Mouse (Mus musculus): ENCODE measurements around the gene Brd3os. TPM values are rescaled to one million over a fixed set of nuclear protein-coding genes. Genes with fewer than 3 reads are reported as not detected.

Gene Brd3os
- total RNA-seq, 2 experiments from 2014 or later: 23.6 to 24.5 TPM

DNA sequence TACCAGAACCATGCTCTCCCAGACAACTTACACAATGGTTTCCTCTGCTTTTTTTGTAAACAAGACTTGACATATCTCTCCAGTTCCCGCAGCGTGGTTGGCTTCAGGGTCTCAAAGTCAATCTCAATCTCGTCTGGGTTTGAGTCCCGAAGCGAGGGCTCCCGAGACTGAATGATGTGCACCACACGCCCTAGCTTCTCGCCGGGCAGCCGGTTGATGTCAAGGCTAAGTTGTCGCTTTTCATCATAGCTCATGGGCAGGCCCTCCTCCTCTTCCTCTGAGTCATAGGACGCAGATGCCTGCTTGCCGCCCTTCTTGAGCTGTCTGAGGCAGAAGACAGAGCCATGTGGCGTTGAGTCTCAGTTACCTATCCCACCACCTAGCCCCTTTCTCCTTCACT lies 8.1 kb downstream of the Brd3os start:
- TF ChIP-seq CTCF (conservative IDR thresholded peaks at IDR 0.05): no peak
- no peak for DNase-seq (ENCODE audit: low spot score in 2 of 2)
- no peak overlapping the region for H3K4me3 ChIP-seq
- no peak overlapping the region for H3K27ac ChIP-seq

DNA sequence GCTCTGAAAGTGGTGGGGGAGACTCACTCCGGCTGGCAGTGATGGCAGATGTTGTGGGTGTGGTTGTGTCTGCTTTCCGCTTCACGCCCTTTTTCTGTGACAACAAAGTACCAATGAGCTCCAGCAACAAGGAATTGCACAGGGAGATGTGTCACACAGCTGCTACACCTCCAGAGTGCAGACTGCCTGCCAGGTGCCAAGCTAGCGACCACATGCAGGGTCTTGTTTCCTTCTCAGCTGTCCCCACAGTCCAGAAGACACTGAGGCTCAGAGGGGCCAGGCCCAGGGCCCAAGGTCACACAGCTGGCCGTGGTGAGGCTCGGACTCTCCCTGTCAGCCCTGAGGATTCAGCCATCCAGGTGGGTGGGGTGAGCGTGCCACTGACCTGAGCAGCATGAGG lies 17.6 kb downstream of the Brd3os start:
- TF ChIP-seq CTCF (conservative IDR thresholded peaks at IDR 0.05): no peak
- no peak overlapping the region for H3K4me3 ChIP-seq
- no peak for DNase-seq (ENCODE audit: low spot score in 2 of 2)

DNA sequence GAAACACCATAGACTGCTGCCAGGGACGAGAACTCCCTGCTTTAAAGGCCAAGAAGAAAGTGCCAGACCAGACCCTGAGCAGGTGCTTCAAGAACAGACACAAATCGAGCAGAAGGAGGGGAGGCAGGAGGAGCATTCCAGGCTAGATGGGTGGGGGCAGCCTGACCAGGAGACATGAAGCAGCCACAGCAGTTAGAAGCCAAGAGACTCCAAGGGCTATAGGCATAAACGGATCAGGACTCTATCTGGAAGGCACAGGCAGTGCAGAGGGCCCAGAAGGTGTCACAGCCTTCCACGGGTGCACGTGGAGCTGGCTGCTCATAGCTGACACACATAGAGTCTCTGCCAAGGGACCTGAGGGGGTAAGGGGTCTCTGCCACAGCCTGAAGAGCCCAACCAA lies 18.0 kb downstream of the Brd3os start:
- no peak for DNase-seq (ENCODE audit: low spot score in 2 of 2)
- no peak for TF ChIP-seq CTCF (conservative IDR thresholded peaks at IDR 0.05)
- Histone ChIP-seq H3K4me3 (no peak overlapping the region), H3K27ac (no peak overlapping the region)

More for the DNA sequence above, 17.6 kb downstream of the Brd3os start:
- H3K27ac ChIP-seq: no peak overlapping the region

DNA sequence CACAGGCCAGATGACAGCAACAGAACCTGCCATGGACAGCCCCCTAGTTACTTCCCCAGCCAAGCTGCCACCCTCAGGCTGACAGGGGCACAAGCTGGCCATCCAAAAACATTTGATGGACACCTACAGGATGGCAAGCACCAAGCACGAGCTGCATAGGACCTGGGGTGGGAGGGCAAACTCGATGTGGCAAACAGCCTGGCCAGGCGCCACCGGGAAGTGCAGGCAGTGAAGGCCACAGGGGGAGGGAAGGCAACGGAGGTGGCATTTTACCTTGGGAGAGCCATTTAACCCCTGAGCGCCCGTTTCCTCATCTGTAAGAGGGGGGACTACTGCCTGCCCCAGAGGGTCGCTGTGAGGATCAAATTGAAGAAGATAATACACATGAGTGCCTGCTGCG lies 18.5 kb downstream of the Brd3os start:
- Histone ChIP-seq H3K27ac (no peak overlapping the region), H3K4me3 (no peak overlapping the region)
- TF ChIP-seq CTCF (conservative IDR thresholded peaks at IDR 0.05): no peak
- DNase-seq (ENCODE audit: low spot score in 2 of 2): no peak

DNA sequence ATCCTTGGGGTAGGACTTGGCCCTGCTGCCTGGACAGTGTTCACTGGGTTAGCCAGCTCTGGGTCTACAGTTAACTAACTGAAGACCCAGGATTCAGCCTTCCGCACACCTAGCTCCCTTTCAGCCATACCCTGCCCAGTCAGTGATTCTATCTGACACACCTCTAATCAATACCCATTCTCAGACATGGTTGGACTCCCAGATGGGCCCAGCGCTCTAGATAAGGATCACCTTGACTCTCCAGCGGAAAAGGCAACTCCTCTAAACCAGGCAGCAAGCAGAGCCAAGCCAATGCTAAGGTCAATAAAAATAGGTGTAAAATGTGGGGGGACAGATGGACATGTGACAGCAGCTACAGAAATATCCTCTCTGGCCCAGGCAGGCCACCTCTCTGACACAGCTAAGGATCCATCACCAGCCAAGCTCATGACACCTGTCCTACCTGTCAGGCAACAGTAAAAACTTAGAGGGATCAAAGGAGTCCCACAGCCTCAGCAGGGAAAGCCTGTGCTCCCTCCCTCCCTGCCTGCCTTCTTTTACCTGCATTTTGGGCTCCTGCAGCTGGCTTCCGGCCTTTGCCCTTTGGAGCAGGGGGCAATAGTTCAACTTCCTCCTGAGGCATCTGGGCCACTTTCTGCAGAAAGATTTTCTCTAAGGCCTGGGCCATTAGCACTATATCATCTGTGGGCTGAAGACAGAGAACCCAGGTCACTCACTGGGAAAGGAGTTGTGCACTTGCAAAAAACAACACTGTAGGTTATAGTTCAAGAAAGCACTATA lies 19.9 kb downstream of the Brd3os start:
- DNase-seq (ENCODE audit: low spot score in 2 of 2): no peak
- Histone ChIP-seq H3K4me3 (no peak overlapping the region), H3K27ac (no peak overlapping the region)
- no peak for TF ChIP-seq CTCF (conservative IDR thresholded peaks at IDR 0.05)

DNA sequence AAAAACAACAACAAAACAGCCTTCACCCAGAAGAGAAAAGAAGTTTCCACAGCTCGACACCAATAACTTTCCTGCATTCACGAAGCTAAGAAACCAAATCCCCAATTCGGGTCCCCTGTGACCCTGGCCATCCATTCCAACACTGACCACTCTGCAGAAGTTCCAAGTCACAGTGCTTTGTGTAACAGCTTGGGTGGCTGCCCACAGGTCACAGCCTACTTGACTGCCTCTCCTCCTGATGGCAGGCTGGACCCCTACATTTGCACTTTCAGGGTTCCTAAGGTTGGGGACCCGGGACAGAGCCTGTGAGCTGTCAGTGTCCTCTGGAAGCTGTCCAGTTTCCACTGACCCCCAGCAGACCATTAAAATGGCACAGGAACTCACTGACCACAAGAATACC lies 20.8 kb downstream of the Brd3os start:
- DNase-seq (ENCODE audit: low spot score in 2 of 2): no peak
- Histone ChIP-seq H3K4me3 (no peak overlapping the region), H3K27ac (no peak overlapping the region)
- TF ChIP-seq CTCF (conservative IDR thresholded peaks at IDR 0.05): no peak

DNA sequence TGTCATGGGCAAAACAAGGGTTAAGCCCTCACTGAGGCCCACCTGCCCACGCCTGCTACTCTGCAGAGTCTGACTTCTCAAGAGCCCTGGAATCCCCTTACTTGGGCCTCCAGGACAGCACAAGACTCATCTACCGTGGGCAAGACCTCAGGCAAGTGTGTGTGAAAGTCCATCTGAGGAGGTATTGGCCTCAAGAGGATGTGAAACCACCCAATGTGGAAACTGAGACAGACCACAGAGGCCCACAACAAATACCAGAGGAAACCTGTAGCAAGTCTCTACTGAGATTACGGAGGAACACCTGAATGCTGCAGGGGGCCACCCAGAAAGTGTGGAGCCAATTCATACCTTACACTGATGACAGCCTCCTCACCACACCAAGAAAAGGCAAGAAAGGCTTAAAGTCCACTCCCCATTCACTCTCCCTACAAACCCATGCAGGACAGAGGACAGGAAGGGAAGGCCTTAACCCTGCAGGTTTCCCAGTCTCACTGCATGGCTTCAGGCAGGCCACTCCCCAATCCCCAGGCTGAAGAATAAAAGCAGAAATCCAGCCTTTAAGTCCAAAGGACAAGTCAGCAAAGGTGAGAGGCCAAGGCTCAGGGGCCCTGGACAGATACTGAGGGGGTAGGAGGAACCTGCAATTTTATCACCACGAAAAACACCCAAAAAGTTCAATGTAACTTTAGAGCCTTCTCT lies 27.3 kb downstream of the Brd3os start:
- DNase-seq (ENCODE audit: low spot score in 2 of 2): no peak
- Histone ChIP-seq H3K27ac (no peak overlapping the region), H3K4me3 (no peak overlapping the region)
- no peak for TF ChIP-seq CTCF (conservative IDR thresholded peaks at IDR 0.05)

DNA sequence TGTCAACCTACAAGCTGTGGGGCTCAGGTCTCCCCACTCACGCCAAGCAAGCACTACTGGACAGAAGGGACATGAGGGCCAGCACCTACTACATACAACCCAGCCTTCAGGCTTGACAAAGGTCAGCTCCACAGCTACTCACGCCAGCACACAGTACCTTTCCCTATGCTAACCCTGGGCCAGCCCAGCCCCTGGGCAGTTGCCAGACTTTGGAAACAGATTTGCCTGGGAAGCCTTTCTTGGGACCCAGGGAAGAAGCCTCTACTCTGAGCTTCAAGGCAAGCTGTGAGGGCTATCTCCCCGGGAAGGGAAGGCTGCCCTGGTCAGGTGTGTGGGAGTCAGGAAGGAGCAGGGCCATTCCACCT lies 27.8 kb downstream of the Brd3os start:
- H3K4me3 ChIP-seq: no peak overlapping the region
- H3K27ac ChIP-seq: no peak overlapping the region
- DNase-seq (ENCODE audit: low spot score in 2 of 2): no peak
- TF ChIP-seq CTCF (conservative IDR thresholded peaks at IDR 0.05): no peak

DNA sequence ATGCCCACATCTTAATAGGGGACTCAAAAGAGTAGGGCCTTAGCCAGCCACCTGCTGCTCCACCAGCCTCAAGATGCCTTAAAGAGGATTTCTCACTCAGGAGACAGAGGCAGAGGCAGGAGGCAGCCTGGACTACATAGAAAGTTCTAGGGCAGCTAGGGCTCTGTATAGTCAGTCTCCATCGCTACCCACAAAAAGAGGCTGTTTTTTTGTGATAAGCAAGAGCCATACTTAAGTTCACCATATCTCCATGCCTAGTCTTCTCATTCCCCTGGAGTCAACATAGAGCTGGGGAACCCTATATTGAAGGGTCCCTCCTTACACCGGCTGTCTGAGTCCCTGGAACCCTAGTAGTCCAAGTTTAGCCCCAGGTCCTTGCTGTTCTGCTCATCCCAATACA lies 28.4 kb downstream of the Brd3os start:
- DNase-seq (ENCODE audit: low spot score in 2 of 2): no peak
- H3K4me3 ChIP-seq: no peak overlapping the region
- no peak for TF ChIP-seq CTCF (conservative IDR thresholded peaks at IDR 0.05)

DNA sequence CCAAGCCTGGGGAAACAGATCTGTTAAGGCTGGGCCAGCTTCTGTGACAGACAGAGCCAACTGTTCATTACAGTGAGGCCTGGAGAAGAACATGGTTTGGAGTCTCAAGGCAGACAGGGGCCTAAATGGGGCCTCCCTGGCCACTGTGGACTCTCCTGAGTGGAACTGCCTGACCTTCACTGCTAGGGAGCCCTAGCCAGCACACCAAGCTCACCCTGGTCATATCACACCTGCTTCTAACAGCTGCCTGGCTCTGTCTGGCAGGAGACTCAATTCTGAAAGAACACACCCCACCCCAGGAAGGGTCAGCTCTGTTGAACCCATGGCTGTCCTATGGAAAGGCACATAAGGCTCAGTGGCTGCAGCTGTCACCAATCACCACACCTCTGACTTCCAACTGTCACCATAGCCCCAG lies 29.1 kb downstream of the Brd3os start:
- TF ChIP-seq CTCF (conservative IDR thresholded peaks at IDR 0.05): no peak
- no peak for DNase-seq (ENCODE audit: low spot score in 2 of 2)
- Histone ChIP-seq H3K4me3 (no peak overlapping the region), H3K27ac (no peak overlapping the region)

More for the DNA sequence above, 28.4 kb downstream of the Brd3os start:
- no peak overlapping the region for H3K27ac ChIP-seq

DNA sequence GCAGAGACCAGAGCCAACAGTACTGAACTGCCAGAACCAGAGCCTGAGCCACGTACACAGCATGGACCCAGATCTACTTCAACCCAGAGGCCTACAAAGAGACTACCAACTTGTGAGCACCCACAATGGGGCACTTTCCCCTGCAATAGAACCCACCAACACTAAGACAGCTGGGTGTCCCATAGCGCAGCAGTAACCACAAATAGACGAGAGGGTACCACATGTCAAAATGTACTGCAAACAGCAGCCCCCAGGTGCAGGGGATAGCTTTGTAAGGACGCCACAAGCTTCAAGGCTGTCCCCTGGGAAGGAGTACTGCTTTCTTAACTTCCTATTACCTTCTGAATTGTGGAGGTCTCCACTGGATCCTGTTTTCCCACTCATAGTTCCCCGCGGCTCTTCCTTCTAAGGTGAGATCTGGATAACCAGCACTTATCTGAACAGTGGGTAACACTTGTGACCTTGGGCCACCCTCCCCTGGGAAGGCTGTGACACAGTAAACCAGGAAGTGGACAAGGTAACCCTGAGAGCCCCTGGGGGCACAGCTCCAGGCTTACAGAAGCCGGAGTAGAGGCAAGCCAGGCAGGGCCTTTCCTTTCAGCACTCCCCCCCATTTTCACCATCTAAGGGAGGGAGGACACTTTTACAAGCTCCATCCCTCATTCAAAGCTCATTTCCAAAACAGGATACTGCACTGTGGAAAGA lies 31.1 kb downstream of the Brd3os start:
- no peak overlapping the region for H3K27ac ChIP-seq
- no peak for DNase-seq (ENCODE audit: low spot score in 2 of 2)
- H3K4me3 ChIP-seq: peak overlapping the region; percentile 66; the same call in 1 of the 2 replicates
- no peak for TF ChIP-seq CTCF (conservative IDR thresholded peaks at IDR 0.05)

DNA sequence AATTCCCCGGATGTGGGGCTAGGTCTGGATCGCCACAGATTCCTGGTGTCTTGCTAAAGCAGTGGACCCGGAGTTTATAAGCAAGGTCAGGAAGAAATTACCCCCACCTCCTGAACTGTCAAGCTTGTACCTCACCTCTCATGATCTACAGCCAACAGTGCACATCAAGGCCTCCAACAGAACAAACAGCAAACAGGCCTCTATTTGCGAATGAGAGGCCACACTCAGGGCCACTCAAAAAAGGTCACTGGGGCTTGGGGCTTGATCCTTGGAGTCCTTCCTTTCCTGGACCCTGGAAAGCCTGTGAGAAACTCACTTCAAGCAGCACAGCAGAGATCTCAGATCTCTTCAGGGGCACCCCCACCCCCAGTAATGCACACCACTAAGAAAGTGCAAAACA lies 31.8 kb downstream of the Brd3os start:
- peak overlapping the region; percentile 66 for H3K4me3 ChIP-seq
- no peak for DNase-seq (ENCODE audit: low spot score in 2 of 2)
- no peak overlapping the region for H3K27ac ChIP-seq
- TF ChIP-seq CTCF (conservative IDR thresholded peaks at IDR 0.05): no peak
